Mouse (Mus musculus) spleen, adult 2 months (tissue): Measurements from ENCODE around the gene Fgfr2.

Experiments
- CTCF ChIP-seq: fragments of 200-500 bp; IDR thresholded peaks from 2 replicates; pipeline ENCODE4 v1.5.1; 2011; ENCODE audit warnings: mild to moderate bottlenecking, inconsistent platforms; ENCODE audit not compliant: insufficient read depth, insufficient read length, insufficient replicate concordance; ENCODE audit errors: extremely low read depth
- POLR2A ChIP-seq: fragments of 200-500 bp; IDR thresholded peaks from 2 replicates; pipeline ENCODE4 v1.6.1; 2011; ENCODE audit warnings: low read depth, low read length, inconsistent platforms

DNA sequence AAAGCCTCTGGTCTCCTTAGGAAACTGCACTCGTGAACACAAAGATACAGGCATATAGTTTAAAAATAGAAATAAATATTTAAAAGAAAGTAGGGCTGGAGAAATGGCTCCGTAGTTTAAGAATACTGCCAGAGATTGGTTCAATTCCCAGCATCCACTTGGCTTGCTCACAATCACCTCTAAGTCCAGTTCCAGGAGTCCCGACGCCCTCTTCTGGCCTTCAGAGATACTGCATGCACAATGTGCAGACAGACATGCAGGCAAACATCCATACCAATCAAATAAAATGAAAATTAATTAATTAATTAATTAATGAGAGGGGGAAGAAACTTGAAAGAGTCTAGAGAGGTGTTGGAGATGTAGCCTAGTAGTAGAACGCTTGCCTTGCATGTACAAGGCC is 2856.1 kb downstream of the Fgfr2 start:
- TF ChIP-seq POLR2A (no peak), CTCF (no peak)
